Mouse (Mus musculus) kidney, adult 2 months (tissue): ENCODE results near the gene Tnfsf12. TPM values are rescaled to one million over a fixed set of nuclear protein-coding genes. Genes with fewer than 3 reads are reported as not detected.

ENCODE experiments used
- DNase-seq: peaks from one replicate; pipeline ENCODE4 v3.0.0; 2021
- H3K27ac ChIP-seq: fragments of 200-500 bp; 2 replicates; pipeline ENCODE4 v1.5.1; 2012; ENCODE audit warnings: low read depth, low read length, control low read depth, inconsistent platforms; ENCODE audit not compliant: insufficient read depth
- H3K27me3 ChIP-seq: fragments of 200-500 bp; replicated peaks from 2 replicates; pipeline ENCODE4 v1.6.1; 2012; ENCODE audit warnings: mild to moderate bottlenecking, moderate library complexity, low read length, inconsistent platforms; ENCODE audit not compliant: control insufficient read depth, insufficient read depth
- H3K36me3 ChIP-seq: fragments of 200-500 bp; 2 replicates; pipeline ENCODE4 v1.6.1; 2012; ENCODE audit warnings: mild to moderate bottlenecking, moderate library complexity, low read length, inconsistent platforms; ENCODE audit not compliant: control insufficient read depth, insufficient read depth
- H3K4me1 ChIP-seq: fragments of 200-500 bp; 2 replicates; pipeline ENCODE4 v1.6.1; 2011; ENCODE audit warnings: low read length; ENCODE audit not compliant: control insufficient read depth, insufficient read depth
- H3K4me3 ChIP-seq: fragments of 200-500 bp; 2 replicates; pipeline ENCODE4 v1.5.1; 2011; ENCODE audit warnings: mild to moderate bottlenecking, low read depth, low read length, control low read depth; ENCODE audit not compliant: insufficient read depth
- CTCF ChIP-seq: fragments of 200-500 bp; conservative IDR thresholded peaks from 2 replicates; pipeline ENCODE4 v1.5.1; 2011; ENCODE audit warnings: low read depth, mild to moderate bottlenecking, control low read depth, low read length, moderate library complexity, mixed read lengths; ENCODE audit not compliant: insufficient read depth, insufficient read length
- POLR2A ChIP-seq: fragments of 200-500 bp; IDR thresholded peaks from one replicate; pipeline ENCODE4 v1.6.1; 2011; ENCODE audit warnings: low read depth, low read length, control low read depth
- WGBS: fragments of 180-500 bp; shearing (Covaris S2); methylation state at CpG from one replicate; pipeline ENCODE4 v1.1.7; 2018; 5-methylcytosine and 5-hydroxymethylcytosine counted together
- polyA plus RNA-seq: library from polyadenylated mRNA; depleted of rRNA; stranded (reverse); fragments of >200 nt; gene quantifications from 2 replicates; pipeline ENCODE4 v1.2.3, GENCODE M21; 2012; rRNA removed

Gene Tnfsf12
- polyA plus RNA-seq, 1 experiment = 65.1 TPM

GRCm38 (mm10) chr11:69645860-69646259 lies 49.8 kb downstream of the Tnfsf12 start:
- peak; percentile 25 for DNase-seq
- Histone ChIP-seq H3K27ac (no peak overlapping the region), H3K36me3 (peaks cover 19% of the 10 kb centered on the region), H3K27me3 (no peaks in the 10 kb centered on the region), H3K4me1 (no peaks in the 10 kb centered on the region; the same call in 1 of the 2 replicates), H3K4me3 (no peak overlapping the region)
- TF ChIP-seq POLR2A = no peak
- TF ChIP-seq CTCF = no peak
- whole genome bisulfite sequencing = 75% methylated on average over 5 of the region's 5 CpGs

Other genes with a start within 250 kb of the Tnfsf12 start
- gene Dnah2, start 146.7 kb downstream of the Tnfsf12 start, polyA plus RNA-seq = 0.50 and 0.73 TPM in 2 replicates
- 0.81 and 0.84 TPM in 2 replicates for gene Efnb3, start 135.6 kb downstream of the Tnfsf12 start, polyA plus RNA-seq
- 19.8 and 20.7 TPM in 2 replicates for gene Wrap53, start 115.6 kb downstream of the Tnfsf12 start, polyA plus RNA-seq
- 48.5 and 55.0 TPM in 2 replicates for gene Trp53, start 115.5 kb downstream of the Tnfsf12 start, polyA plus RNA-seq
- gene Atp1b2, start 89.9 kb downstream of the Tnfsf12 start, polyA plus RNA-seq = 20.0 and 22.5 TPM in 2 replicates
- gene Shbg, start 77.9 kb downstream of the Tnfsf12 start, polyA plus RNA-seq = 0.42 and 0.48 TPM in 2 replicates
- 16.7 and 18.8 TPM in 2 replicates for gene Sat2, start 73.8 kb downstream of the Tnfsf12 start, polyA plus RNA-seq
- gene Fxr2, start 62.9 kb downstream of the Tnfsf12 start, polyA plus RNA-seq = 49.9 and 50.8 TPM in 2 replicates
- gene Sox15, start 40.5 kb downstream of the Tnfsf12 start, polyA plus RNA-seq = 0.58 and 0.70 TPM in 2 replicates
- 143 and 147 TPM in 2 replicates for gene Mpdu1, start 33.2 kb downstream of the Tnfsf12 start, polyA plus RNA-seq
- 8.5 and 10.7 TPM in 2 replicates for gene Cd68, start 29.7 kb downstream of the Tnfsf12 start, polyA plus RNA-seq
- gene Eif4a1, start 23.4 kb downstream of the Tnfsf12 start, polyA plus RNA-seq = 200 and 244 TPM in 2 replicates
- gene Senp3, start 13.8 kb downstream of the Tnfsf12 start, polyA plus RNA-seq = 41.8 and 43.5 TPM in 2 replicates
- 3.8 and 4.1 TPM in 2 replicates for gene Tnfsf13, start 10.1 kb downstream of the Tnfsf12 start, polyA plus RNA-seq
- gene Tnfsfm13, start 249 bp upstream of the Tnfsf12 start, polyA plus RNA-seq = 11.0 and 11.6 TPM in 2 replicates
- 25.3 and 37.8 TPM in 2 replicates for gene Polr2a, start 62.8 kb upstream of the Tnfsf12 start, polyA plus RNA-seq
- gene Slc35g3, start 66.1 kb upstream of the Tnfsf12 start, polyA plus RNA-seq = 0.05 and 0.10 TPM in 2 replicates
- gene Zbtb4, start 70.1 kb upstream of the Tnfsf12 start, polyA plus RNA-seq = 22.3 and 24.4 TPM in 2 replicates
- 11.9 and 14.3 TPM in 2 replicates for gene Chrnb1, start 100.1 kb upstream of the Tnfsf12 start, polyA plus RNA-seq
- gene Fgf11, start 106.0 kb upstream of the Tnfsf12 start, polyA plus RNA-seq = 2.6 and 3.3 TPM in 2 replicates
- 19.2 and 22.4 TPM in 2 replicates for gene Tmem102, start 109.8 kb upstream of the Tnfsf12 start, polyA plus RNA-seq
- gene Gm39566, start 119.4 kb upstream of the Tnfsf12 start, polyA plus RNA-seq = 0.02 and 0.04 TPM in 2 replicates
- gene Spem2, start 122.6 kb upstream of the Tnfsf12 start, polyA plus RNA-seq = 0.20 and 0.26 TPM in 2 replicates
- gene Spem1, start 126.3 kb upstream of the Tnfsf12 start, polyA plus RNA-seq = 0.28 and 0.38 TPM in 2 replicates
- 6.4 and 7.8 TPM in 2 replicates for gene Nlgn2, start 141.9 kb upstream of the Tnfsf12 start, polyA plus RNA-seq
- gene Tmem256, start 142.7 kb upstream of the Tnfsf12 start, polyA plus RNA-seq = 513 and 551 TPM in 2 replicates
- gene Plscr3, start 150.5 kb upstream of the Tnfsf12 start, polyA plus RNA-seq = 57.1 and 63.9 TPM in 2 replicates
- gene Tnk1, start 162.9 kb upstream of the Tnfsf12 start, polyA plus RNA-seq = 7.9 and 9.3 TPM in 2 replicates
- gene Tmem95, start 182.2 kb upstream of the Tnfsf12 start, polyA plus RNA-seq = not detected in 2 replicates
- gene Kctd11, start 185.6 kb upstream of the Tnfsf12 start, polyA plus RNA-seq = 4.8 TPM in 2 replicates
- 1.7 and 6.1 TPM in 2 replicates for gene Acap1, start 199.7 kb upstream of the Tnfsf12 start, polyA plus RNA-seq
- 0.94 and 0.99 TPM in 2 replicates for gene 2810408A11Rik, start 205.1 kb upstream of the Tnfsf12 start, polyA plus RNA-seq
- 72.0 and 80.1 TPM in 2 replicates for gene Neurl4, start 205.2 kb upstream of the Tnfsf12 start, polyA plus RNA-seq
- 72.9 and 75.5 TPM in 2 replicates for gene Gps2, start 218.0 kb upstream of the Tnfsf12 start, polyA plus RNA-seq
- 465 and 575 TPM in 2 replicates for gene Eif5a, start 226.1 kb upstream of the Tnfsf12 start, polyA plus RNA-seq
- 60.5 and 71.7 TPM in 2 replicates for gene Ybx2, start 239.9 kb upstream of the Tnfsf12 start, polyA plus RNA-seq